In the genomic region with DNA sequence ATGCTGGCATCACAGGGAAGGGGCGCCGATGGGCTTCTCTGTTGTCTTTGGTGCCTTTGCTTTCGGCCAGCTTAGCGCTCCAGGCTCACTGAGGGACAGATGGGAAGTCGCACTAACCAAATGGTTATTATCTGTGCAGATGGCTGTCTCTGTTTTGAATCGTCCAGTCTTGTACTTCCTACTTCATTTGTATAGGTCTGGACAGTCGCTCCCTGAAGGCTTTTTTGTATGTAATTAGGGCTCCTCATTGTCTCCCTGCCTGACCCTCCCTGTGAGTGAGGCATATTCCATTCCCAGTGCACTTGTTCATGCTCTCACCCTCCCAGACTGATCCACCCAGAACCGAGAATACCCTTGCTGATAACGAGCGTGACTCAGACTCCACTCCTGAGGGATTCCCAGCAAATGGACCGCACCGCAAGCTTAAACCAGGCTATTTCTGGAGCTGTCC, we compare ENCODE assay signal across 9 mouse cellular contexts. TPM values are rescaled to one million over a fixed set of nuclear protein-coding genes. Genes with fewer than 3 reads are reported as not detected.
DNase-seq lines count a peak whose midpoint lies in the region; ATAC-seq lines count a peak whose summit lies in the region.
"Had no signal": no experiment of that assay in that cellular context is flagged by ENCODE, and none has a peak within 500 bp of the region (broad histone marks: within the 10 kb centered on the region; RNA-seq: fewer than 3 reads in every experiment).

No protein-coding gene starts in this region.

- no peak overlapping the region for H3K4me3 ChIP-seq in lung, embryonic 15.5 days
- H3K4me3 ChIP-seq: embryonic facial prominence, embryonic 15.5 days; megakaryocyte, embryonic 14.5 days had no signal

- no peak overlapping the region for H3K9ac ChIP-seq in lung, embryonic 15.5 days
- H3K9ac ChIP-seq: embryonic facial prominence, embryonic 15.5 days had no signal

- no peak overlapping the region for H3K27ac ChIP-seq in lung, embryonic 15.5 days
- H3K27ac ChIP-seq: embryonic facial prominence, embryonic 15.5 days had no signal

- DNase-seq in lung, postnatal 4 days: no peak
- peak; percentile 84 for DNase-seq in cerebellum, adult 9-10 months
- peak; percentile 24 to 32 for DNase-seq in heart, postnatal 14 days
- DNase-seq in retina, embryonic 14.5 days (ENCODE audit: low spot score): peak; percentile 37
- DNase-seq in left cerebral cortex, adult 11 months (ENCODE audit: low spot score): no peak
- DNase-seq in spleen, postnatal 14 days (ENCODE audit: low spot score in 2 of 2): no peak

- no peaks in the 10 kb centered on the region for H3K9me3 ChIP-seq in lung, embryonic 15.5 days
- H3K9me3 ChIP-seq: embryonic facial prominence, embryonic 15.5 days had no signal

- H3K36me3 ChIP-seq in lung, embryonic 15.5 days: no peaks in the 10 kb centered on the region
- H3K36me3 ChIP-seq: embryonic facial prominence, embryonic 15.5 days had no signal

- 53% methylated on average over 12 of the region's 12 CpGs for WGBS in lung, embryonic 15.5 days

- intact Hi-C loops in heart, postnatal 14 days (cut with DNase I): no loop called here

- H3K4me1 ChIP-seq in lung, embryonic 15.5 days: 0 out of 2 replicates have a peak, but pooled peaks cover 6% of the 10 kb centered on the region
- H3K4me1 ChIP-seq: embryonic facial prominence, embryonic 15.5 days had no signal

- H3K4me2 ChIP-seq in lung, embryonic 15.5 days: peak overlapping the region; percentile 16; the same call in 1 of the 2 replicates
- H3K4me2 ChIP-seq: embryonic facial prominence, embryonic 15.5 days had no signal

- peak; percentile 39; the same call in 1 of the 2 replicates for ATAC-seq in lung, embryonic 15.5 days (ENCODE audit: borderline replicate concordance, extremely low read depth, low FRiP score, low TSS enrichment)

- H3K27me3 ChIP-seq in lung, embryonic 15.5 days: no peaks in the 10 kb centered on the region
- H3K27me3 ChIP-seq: embryonic facial prominence, embryonic 15.5 days; megakaryocyte, embryonic 14.5 days had no signal

RNA-seq across cellular contexts. Expression of gene Tbc1d4, which starts 47.7 kb away (rescaled TPM):
- 12.5 and 12.9 TPM in 2 replicates for polyA plus RNA-seq in lung, embryonic 15.5 days (2015; fragmentation: Nextera tagmentation; extraction: Ambion mirVana)
- 10 to 100 TPM; 43.4 to 47.7 TPM for total RNA-seq in heart, postnatal 14 days (2021)

Comparison
In these comparisons a context has a peak if more than half of its experiments do, and no peak if none do; other contexts are left out.
1. DNase-seq: peak in cerebellum, adult 9-10 months (single experiment), heart, postnatal 14 days (2 of 2) and retina, embryonic 14.5 days (single experiment); none in lung, postnatal 4 days (0 of 2), left cerebral cortex, adult 11 months (single experiment) and spleen, postnatal 14 days (0 of 2).